Mouse (Mus musculus) midbrain, embryonic 16.5 days (tissue): ENCODE measurements at regions not wholly inside any gene's neighbourhood (a gene's known extent, or its start where the extent isn't known, plus 50 kb on each side); places are given as distances from the start of the nearest gene placed in this dataset.
A peak's percentile ranks its signal among the peaks of the same experiment; 100 is the strongest.

Source experiments
- ATAC-seq: fragments of 200-750 bp; cut with Nextera tagmentation; 2 replicates; pipeline ENCODE4 v1.8.0; 2017; ENCODE audit warnings: moderate TSS enrichment
- H3K27ac ChIP-seq: fragments of 300-500 bp; sonication (generic); 2 replicates; pipeline ENCODE4 v1.5.1; 2014; ENCODE audit warnings: mild to moderate bottlenecking, low read length, mixed read lengths
- H3K27me3 ChIP-seq: fragments of 300-500 bp; sonication (generic); 2 replicates; pipeline ENCODE4 v1.6.1; 2014; ENCODE audit warnings: low read depth, low read length, mixed read lengths; ENCODE audit not compliant: control insufficient read depth, insufficient read depth
- H3K36me3 ChIP-seq: fragments of 300-500 bp; sonication (generic); 2 replicates; pipeline ENCODE4 v1.6.1; 2014; ENCODE audit warnings: mild to moderate bottlenecking, low read length, moderate library complexity, mixed read lengths; ENCODE audit not compliant: control insufficient read depth, insufficient read depth
- H3K4me1 ChIP-seq: fragments of 300-500 bp; sonication (generic); 2 replicates; pipeline ENCODE4 v1.6.1; 2014; ENCODE audit warnings: mild to moderate bottlenecking, low read length, mixed read lengths; ENCODE audit not compliant: control insufficient read depth, insufficient read depth
- H3K4me2 ChIP-seq: fragments of 300-500 bp; sonication (generic); 2 replicates; pipeline ENCODE4 v1.6.1; 2014; ENCODE audit warnings: mild to moderate bottlenecking, low read length, mixed read lengths
- H3K4me3 ChIP-seq: fragments of 300-500 bp; sonication (generic); 2 replicates; pipeline ENCODE4 v1.5.1; 2014; ENCODE audit warnings: low read depth, mild to moderate bottlenecking, low read length, moderate library complexity, mixed read lengths
- H3K9ac ChIP-seq: fragments of 300-500 bp; sonication (generic); 2 replicates; pipeline ENCODE4 v1.6.1; 2014; ENCODE audit warnings: low read depth, low read length, mixed read lengths
- H3K9me3 ChIP-seq: fragments of 300-500 bp; sonication (generic); replicated peaks from 2 replicates; pipeline ENCODE4 v1.6.1; 2014; ENCODE audit warnings: mild to moderate bottlenecking, low read length, mixed read lengths; ENCODE audit not compliant: control insufficient read depth, poor library complexity, severe bottlenecking
- WGBS: fragments of 180-500 bp; shearing (Covaris S2); extraction: QIAGEN DNeasy Blood & Tissue Kit; methylation state at CpG from one replicate; pipeline ENCODE4 v1.1.7; 2014; 5-methylcytosine and 5-hydroxymethylcytosine counted together

DNA sequence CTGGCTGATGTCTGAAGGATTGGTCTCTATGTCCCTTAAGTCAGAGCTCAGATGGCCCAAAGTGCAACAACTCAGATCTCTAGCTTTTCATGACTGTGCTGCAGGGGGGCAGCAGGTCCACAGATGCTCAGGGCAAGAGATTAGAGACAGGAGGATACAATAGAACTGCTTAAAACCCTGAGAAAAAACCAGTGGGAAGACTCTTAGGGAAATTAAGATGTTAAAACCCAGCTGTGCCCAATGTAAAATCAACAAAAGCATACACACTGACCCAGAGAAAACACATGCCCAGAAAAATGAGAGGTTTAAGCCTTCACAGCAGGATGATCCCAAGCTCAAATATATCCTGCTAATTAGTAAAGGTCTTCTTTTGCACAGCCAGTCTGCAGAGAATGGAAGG lies 403.5 kb downstream of the Klhl13 start:
- Histone ChIP-seq H3K4me3 (no peak overlapping the region), H3K36me3 (no peaks in the 10 kb centered on the region), H3K27me3 (no peaks in the 10 kb centered on the region), H3K9ac (no peak overlapping the region), H3K4me2 (no peak overlapping the region), H3K27ac (no peak overlapping the region), H3K4me1 (no peaks in the 10 kb centered on the region), H3K9me3 (no peaks in the 10 kb centered on the region)
- ATAC-seq: peak; percentile 76; the same call in 1 of the 2 replicates

DNA sequence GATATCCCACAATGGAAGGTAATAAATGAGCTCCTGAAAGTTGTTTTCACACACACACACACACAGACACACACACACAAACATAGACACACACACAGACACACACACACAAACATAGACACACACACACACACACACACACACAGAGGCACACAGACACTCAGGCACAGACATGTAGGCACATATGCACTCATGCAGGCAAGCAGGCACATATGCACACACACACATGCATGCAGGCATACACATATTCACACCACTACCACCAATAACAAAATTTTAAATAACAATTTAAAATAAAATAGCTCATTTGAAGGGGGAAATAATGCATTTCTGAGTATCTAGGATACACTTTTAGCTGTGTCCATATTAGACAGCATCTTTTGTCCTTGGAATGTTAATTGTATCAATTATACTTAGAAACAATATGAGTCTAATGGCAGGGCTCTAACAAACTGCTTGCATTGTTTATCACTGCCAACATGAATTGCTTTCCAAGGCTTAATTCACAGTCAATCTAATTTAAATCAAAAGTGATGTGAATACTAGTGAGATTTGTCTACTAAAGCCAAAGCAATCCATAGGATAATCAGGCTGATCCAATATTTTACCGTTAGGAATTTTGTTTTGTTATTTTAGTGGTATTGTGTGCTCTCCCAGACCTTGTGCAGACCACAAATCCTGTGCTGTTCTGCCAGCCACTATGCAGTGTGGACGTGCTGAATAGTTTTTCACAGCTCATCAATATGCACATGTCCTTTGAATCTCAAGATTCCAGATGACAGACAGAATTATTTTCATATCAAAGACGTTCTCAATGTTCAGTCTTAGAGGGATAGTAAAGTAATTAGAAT lies 414.3 kb downstream of the Klhl13 start:
- WGBS: 29% methylated on average over 3 of the region's 3 CpGs

More for the DNA sequence above, 414.3 kb downstream of the Klhl13 start:
- ATAC-seq: peak; percentile 76; the same call in 1 of the 2 replicates
- no peaks in the 10 kb centered on the region for H3K36me3 ChIP-seq
- no peaks in the 10 kb centered on the region for H3K9me3 ChIP-seq
- H3K9ac ChIP-seq: no peak overlapping the region
- H3K27ac ChIP-seq: no peak overlapping the region
- no peak overlapping the region for H3K4me3 ChIP-seq
- no peaks in the 10 kb centered on the region for H3K4me1 ChIP-seq
- no peaks in the 10 kb centered on the region for H3K27me3 ChIP-seq
- no peak overlapping the region for H3K4me2 ChIP-seq
